Mouse (Mus musculus): Measurements from ENCODE around the gene Wasl. TPM values are rescaled to one million over a fixed set of nuclear protein-coding genes. Genes with fewer than 3 reads are reported as not detected.

Wasl gene
- 52.2 and 61.3 TPM in 2 replicates for polyA plus RNA-seq (2015; fragmentation: Nextera tagmentation; extraction: Ambion mirVana)

DNA sequence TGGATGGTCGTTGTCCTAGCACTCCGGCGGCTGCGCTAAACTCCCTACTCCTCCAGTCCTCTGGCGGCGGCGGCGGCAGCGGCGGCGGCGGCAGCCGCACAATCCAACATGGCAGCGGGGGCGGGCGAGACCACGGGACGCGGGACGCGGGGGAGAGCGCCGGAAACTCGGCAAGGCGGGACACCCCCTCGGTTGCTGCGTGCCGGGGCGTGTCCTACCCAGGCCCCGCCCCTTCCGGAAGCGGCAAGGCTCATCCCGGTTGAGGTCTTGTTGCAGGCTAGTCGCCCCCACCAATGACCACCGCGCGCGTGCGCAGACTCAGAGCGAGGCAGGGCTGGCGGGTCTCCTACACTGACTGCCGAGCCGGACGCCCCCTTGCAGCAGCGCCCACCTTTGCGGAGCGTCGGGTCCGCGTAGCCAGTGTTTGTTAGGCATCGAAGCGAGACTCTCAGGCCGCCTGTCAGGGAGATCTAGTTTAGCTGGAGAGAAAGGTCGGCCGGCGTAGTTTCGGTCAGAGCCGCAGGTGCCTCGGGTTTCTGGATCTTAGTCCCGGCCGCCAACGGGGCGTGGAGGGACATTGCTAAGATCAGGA lies at the start of gene Wasl:
Wasl (minus strand) TSS at position 143 of the 592 bp plus-strand sequence.
- no peaks in the 10 kb centered on the region for H3K27me3 ChIP-seq (replicated peaks; ENCODE audit: control insufficient read depth, insufficient read depth, low read length)
- peak within 1 kb of the TSS; percentile 97 for H3K27ac ChIP-seq (ENCODE audit: low read depth, low read length)
- peak within 1 kb of the TSS; percentile 96 for H3K4me3 ChIP-seq (ENCODE audit: low read length)
- peak within 1 kb of the TSS; percentile 74 for H3K4me2 ChIP-seq (ENCODE audit: low read length)
- peak within 1 kb of the TSS; percentile 97 for H3K9ac ChIP-seq (ENCODE audit: low read depth, low read length)
- ATAC-seq, result peak; percentile 99
- peaks cover 16% of the 10 kb centered on the region for H3K4me1 ChIP-seq (ENCODE audit: control insufficient read depth, insufficient read depth, low read depth, low read length)
- no peaks in the 10 kb centered on the region for H3K9me3 ChIP-seq (ENCODE audit: control insufficient read depth, low read length)
- WGBS, result under 1% methylated on average over 57 of the region's 63 CpGs
- no peaks in the 10 kb centered on the region for H3K36me3 ChIP-seq (ENCODE audit: control insufficient read depth, insufficient read depth, low read length)

DNA sequence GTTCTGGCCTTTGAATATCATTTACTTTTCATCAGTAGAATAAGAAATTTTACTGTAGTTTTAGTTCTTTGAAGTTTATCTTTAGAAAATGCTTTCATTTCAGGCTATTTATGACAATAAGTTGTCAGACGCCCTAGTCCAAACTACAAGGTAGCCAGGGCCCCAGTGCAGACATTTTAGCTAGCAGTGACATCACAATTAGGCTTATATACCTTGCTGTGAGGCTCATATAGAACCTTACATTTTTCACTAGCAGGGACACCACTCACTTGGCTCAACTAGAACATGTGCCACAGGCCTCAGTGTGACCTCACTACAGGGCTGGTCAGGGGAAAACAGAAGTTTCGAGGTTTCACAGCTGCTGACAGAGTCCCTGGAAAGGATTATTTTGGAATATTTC lies 42.7 kb upstream of the Wasl start:
- Histone ChIP-seq H3K27me3 (replicated peaks; ENCODE audit: control insufficient read depth, insufficient read depth, low read length) (no peaks in the 10 kb centered on the region), H3K9me3 (ENCODE audit: control insufficient read depth, low read length) (no peaks in the 10 kb centered on the region), H3K9ac (ENCODE audit: low read depth, low read length) (no peak overlapping the region), H3K4me1 (ENCODE audit: control insufficient read depth, insufficient read depth, low read depth, low read length) (no peaks in the 10 kb centered on the region), H3K27ac (ENCODE audit: low read depth, low read length) (no peak overlapping the region), H3K4me2 (ENCODE audit: low read length) (no peak overlapping the region), H3K4me3 (ENCODE audit: low read length) (no peak overlapping the region), H3K36me3 (ENCODE audit: control insufficient read depth, insufficient read depth, low read length) (no peaks in the 10 kb centered on the region)
- 72% methylated on average over 2 of the region's 2 CpGs for WGBS
- ATAC-seq, result no peak

DNA sequence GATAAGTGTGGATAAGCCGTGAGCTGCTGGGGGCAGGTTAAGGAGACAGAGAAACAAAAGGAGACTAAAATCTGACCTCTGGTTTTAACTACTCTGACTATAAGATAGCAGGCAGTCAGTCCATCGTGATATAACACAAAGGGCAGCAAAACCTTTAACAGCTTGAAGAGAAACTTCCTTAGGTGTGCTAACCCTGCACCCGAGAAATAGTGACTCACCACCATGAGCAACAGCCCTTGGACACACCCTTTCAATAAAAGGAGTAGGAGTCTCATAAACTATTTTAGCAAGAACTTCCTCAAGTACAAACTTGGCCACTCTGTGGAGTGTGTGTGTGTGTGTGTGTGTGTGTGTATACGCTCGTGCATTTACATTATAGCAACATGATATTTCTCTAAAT lies 42.3 kb upstream of the Wasl start:
- no peak overlapping the region for H3K27ac ChIP-seq (ENCODE audit: low read depth, low read length)
- no peaks in the 10 kb centered on the region for H3K9me3 ChIP-seq (ENCODE audit: control insufficient read depth, low read length)
- H3K9ac ChIP-seq (ENCODE audit: low read depth, low read length), result no peak overlapping the region
- no peaks in the 10 kb centered on the region for H3K4me1 ChIP-seq (ENCODE audit: control insufficient read depth, insufficient read depth, low read depth, low read length)
- no peak for ATAC-seq
- H3K36me3 ChIP-seq (ENCODE audit: control insufficient read depth, insufficient read depth, low read length), result no peaks in the 10 kb centered on the region
- no peaks in the 10 kb centered on the region for H3K27me3 ChIP-seq (replicated peaks; ENCODE audit: control insufficient read depth, insufficient read depth, low read length)
- H3K4me3 ChIP-seq (ENCODE audit: low read length), result no peak overlapping the region
- 90% methylated on average over 5 of the region's 5 CpGs for WGBS
- H3K4me2 ChIP-seq (ENCODE audit: low read length), result no peak overlapping the region

GRCm38 (mm10) chr6:24697216-24697615 lies 32.4 kb upstream of the Wasl start:
- Histone ChIP-seq H3K27me3 (replicated peaks; ENCODE audit: control insufficient read depth, insufficient read depth, low read length) (no peaks in the 10 kb centered on the region), H3K9ac (ENCODE audit: low read depth, low read length) (no peak overlapping the region), H3K4me2 (ENCODE audit: low read length) (no peak overlapping the region), H3K4me1 (ENCODE audit: control insufficient read depth, insufficient read depth, low read depth, low read length) (no peaks in the 10 kb centered on the region), H3K9me3 (ENCODE audit: control insufficient read depth, low read length) (no peaks in the 10 kb centered on the region), H3K27ac (ENCODE audit: low read depth, low read length) (no peak overlapping the region), H3K36me3 (ENCODE audit: control insufficient read depth, insufficient read depth, low read length) (no peaks in the 10 kb centered on the region), H3K4me3 (ENCODE audit: low read length) (no peak overlapping the region)
- WGBS, result 87% methylated on average over 5 of the region's 5 CpGs
- ATAC-seq, result no peak

- ATAC-seq, result no peak
- no peak overlapping the region for H3K27ac ChIP-seq (ENCODE audit: low read depth, low read length)
- WGBS, result 92% methylated on average over 4 of the region's 4 CpGs
- H3K9ac ChIP-seq (ENCODE audit: low read depth, low read length), result no peak overlapping the region
- H3K36me3 ChIP-seq (ENCODE audit: control insufficient read depth, insufficient read depth, low read length), result no peaks in the 10 kb centered on the region
- H3K4me2 ChIP-seq (ENCODE audit: low read length), result no peak overlapping the region
- H3K27me3 ChIP-seq (replicated peaks; ENCODE audit: control insufficient read depth, insufficient read depth, low read length), result no peaks in the 10 kb centered on the region
- no peaks in the 10 kb centered on the region for H3K9me3 ChIP-seq (ENCODE audit: control insufficient read depth, low read length)
- H3K4me1 ChIP-seq (ENCODE audit: control insufficient read depth, insufficient read depth, low read depth, low read length), result no peaks in the 10 kb centered on the region
- H3K4me3 ChIP-seq (ENCODE audit: low read length), result no peak overlapping the region
Measured at GRCm38 (mm10) chr6:24696117-24696516, 31.3 kb upstream of the Wasl start.

DNA sequence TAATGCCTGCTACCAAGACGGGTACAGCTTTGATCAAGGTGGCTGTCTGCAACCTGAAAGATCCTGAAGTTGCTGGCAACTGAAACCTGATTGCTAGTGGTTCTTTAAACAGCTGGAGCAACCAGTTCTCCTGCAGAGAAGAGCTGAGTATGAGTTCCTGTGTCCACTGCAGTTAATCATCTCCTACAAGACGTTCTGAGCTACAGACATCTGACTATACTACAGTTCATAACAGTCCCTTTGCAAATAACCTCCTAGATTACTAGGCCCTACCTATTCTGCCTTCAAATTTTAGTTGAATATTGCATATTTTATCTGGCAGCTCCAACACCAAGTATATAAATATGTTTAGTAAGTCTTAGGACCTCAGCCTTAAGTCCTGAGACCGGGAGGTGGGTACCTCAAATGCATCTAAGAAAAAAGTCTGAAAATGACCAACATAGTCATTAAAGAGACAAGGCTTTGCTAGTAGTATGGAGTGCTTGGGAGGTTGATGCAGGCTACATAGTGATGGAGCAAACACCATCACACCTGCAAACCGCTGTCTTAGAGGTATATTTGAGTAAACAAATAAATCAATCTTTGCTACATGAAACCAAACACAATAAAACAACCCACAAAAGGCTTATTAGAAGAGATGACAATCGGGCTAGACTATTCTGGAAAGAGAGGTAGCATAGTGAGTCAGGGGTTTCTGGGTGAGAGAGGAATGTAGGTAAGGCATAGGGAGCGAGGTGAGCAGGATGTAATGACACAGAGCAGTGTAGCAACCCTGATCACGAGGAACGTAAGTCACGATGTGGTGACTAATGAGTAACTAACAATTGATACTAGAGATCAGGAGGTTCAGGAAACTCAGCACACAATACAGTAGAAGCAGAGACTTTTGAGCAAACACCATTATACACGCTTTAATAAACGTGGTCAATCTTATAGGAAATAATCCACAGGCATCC lies 29.9 kb upstream of the Wasl start:
- no peak overlapping the region for H3K9ac ChIP-seq (ENCODE audit: low read depth, low read length)
- ATAC-seq, result no peak
- H3K4me1 ChIP-seq (ENCODE audit: control insufficient read depth, insufficient read depth, low read depth, low read length), result no peaks in the 10 kb centered on the region
- 89% methylated on average over 11 of the region's 11 CpGs for WGBS
- no peak overlapping the region for H3K27ac ChIP-seq (ENCODE audit: low read depth, low read length)
- H3K4me2 ChIP-seq (ENCODE audit: low read length), result no peak overlapping the region
- no peak overlapping the region for H3K4me3 ChIP-seq (ENCODE audit: low read length)
- no peaks in the 10 kb centered on the region for H3K36me3 ChIP-seq (ENCODE audit: control insufficient read depth, insufficient read depth, low read length)
- H3K27me3 ChIP-seq (replicated peaks; ENCODE audit: control insufficient read depth, insufficient read depth, low read length), result no peaks in the 10 kb centered on the region
- no peaks in the 10 kb centered on the region for H3K9me3 ChIP-seq (ENCODE audit: control insufficient read depth, low read length)

DNA sequence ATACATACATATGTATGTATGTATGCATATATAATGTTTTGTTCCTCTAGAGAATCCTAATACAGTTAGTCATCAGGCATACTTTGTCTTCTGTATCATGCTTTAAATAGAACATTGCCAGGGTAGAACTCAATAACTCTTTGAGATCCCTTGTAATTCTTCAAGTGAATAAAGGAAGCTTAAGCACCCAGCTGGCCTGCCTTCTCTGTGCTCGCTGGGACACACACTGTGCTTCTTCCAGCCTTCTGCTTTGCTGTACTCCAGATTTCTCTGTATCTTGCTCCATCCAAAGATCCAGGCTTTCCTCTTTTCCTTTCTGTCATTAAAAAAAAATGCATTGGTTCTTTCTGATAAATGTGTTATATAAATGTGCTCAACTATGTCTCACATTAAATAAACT lies 23.1 kb upstream of the Wasl start:
- H3K9ac ChIP-seq (ENCODE audit: low read depth, low read length), result no peak overlapping the region
- H3K9me3 ChIP-seq (ENCODE audit: control insufficient read depth, low read length), result no peaks in the 10 kb centered on the region
- H3K4me2 ChIP-seq (ENCODE audit: low read length), result no peak overlapping the region
- no peaks in the 10 kb centered on the region for H3K4me1 ChIP-seq (ENCODE audit: control insufficient read depth, insufficient read depth, low read depth, low read length)
- ATAC-seq, result no peak
- no peak overlapping the region for H3K27ac ChIP-seq (ENCODE audit: low read depth, low read length)
- 57% methylated on average over 1 of the region's 1 CpGs for WGBS
- H3K27me3 ChIP-seq (replicated peaks; ENCODE audit: control insufficient read depth, insufficient read depth, low read length), result no peaks in the 10 kb centered on the region
- no peaks in the 10 kb centered on the region for H3K36me3 ChIP-seq (ENCODE audit: control insufficient read depth, insufficient read depth, low read length)
- H3K4me3 ChIP-seq (ENCODE audit: low read length), result no peak overlapping the region

GRCm38 (mm10) chr6:24683113-24683512 lies 18.3 kb upstream of the Wasl start:
- Histone ChIP-seq H3K27ac (ENCODE audit: low read depth, low read length) (no peak overlapping the region), H3K4me1 (ENCODE audit: control insufficient read depth, insufficient read depth, low read depth, low read length) (no peaks in the 10 kb centered on the region), H3K9me3 (ENCODE audit: control insufficient read depth, low read length) (no peaks in the 10 kb centered on the region), H3K36me3 (ENCODE audit: control insufficient read depth, insufficient read depth, low read length) (no peaks in the 10 kb centered on the region), H3K9ac (ENCODE audit: low read depth, low read length) (no peak overlapping the region), H3K4me3 (ENCODE audit: low read length) (no peak overlapping the region), H3K4me2 (ENCODE audit: low read length) (no peak overlapping the region), H3K27me3 (replicated peaks; ENCODE audit: control insufficient read depth, insufficient read depth, low read length) (no peaks in the 10 kb centered on the region)
- no peak for ATAC-seq
- 93% methylated on average over 3 of the region's 3 CpGs for WGBS

DNA sequence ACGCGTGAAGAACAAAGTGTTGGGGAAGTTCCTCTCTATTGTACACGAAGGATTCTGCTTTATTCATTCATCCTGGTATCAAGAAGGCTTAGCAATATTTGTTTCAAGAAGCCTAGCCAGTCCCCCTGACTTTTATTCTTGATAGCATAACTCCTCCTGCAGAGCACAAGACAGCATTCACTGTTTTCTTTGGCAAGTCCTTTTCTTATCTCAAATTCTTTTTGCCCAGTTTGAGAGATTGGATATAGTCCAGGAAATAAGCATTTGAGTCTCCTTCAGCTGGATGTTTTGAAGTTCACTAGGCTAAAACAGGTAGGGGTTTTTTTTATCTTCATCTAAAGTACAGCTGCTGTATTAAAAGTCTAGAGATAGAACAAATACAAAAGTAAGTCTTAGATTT lies 3.0 kb upstream of the Wasl start:
- 77% methylated on average over 3 of the region's 3 CpGs for WGBS
- H3K4me3 ChIP-seq (ENCODE audit: low read length), result no peak overlapping the region

More for the DNA sequence above, 3.0 kb upstream of the Wasl start:
- Histone ChIP-seq H3K27ac (ENCODE audit: low read depth, low read length) (no peak overlapping the region), H3K9ac (ENCODE audit: low read depth, low read length) (no peak overlapping the region), H3K9me3 (ENCODE audit: control insufficient read depth, low read length) (no peaks in the 10 kb centered on the region), H3K4me2 (ENCODE audit: low read length) (no peak overlapping the region), H3K36me3 (ENCODE audit: control insufficient read depth, insufficient read depth, low read length) (no peaks in the 10 kb centered on the region), H3K4me1 (ENCODE audit: control insufficient read depth, insufficient read depth, low read depth, low read length) (peaks cover 6% of the 10 kb centered on the region), H3K27me3 (replicated peaks; ENCODE audit: control insufficient read depth, insufficient read depth, low read length) (no peaks in the 10 kb centered on the region)
- ATAC-seq, result no peak

Data from hindbrain, embryonic 16.5 days (tissue).